Mouse (Mus musculus): ENCODE measurements around the gene Ifit2. TPM values are rescaled to one million over a fixed set of nuclear protein-coding genes. Genes with fewer than 3 reads are reported as not detected.
"Not testable (repeated sequence)": the region's sequence is repeated elsewhere in the genome, so short reads cannot be mapped to it uniquely, and the experiment has no call there.

Gene Ifit2
- total RNA-seq, 2 experiments from 2014 or later = 8.9 to 17.8 TPM

DNA sequence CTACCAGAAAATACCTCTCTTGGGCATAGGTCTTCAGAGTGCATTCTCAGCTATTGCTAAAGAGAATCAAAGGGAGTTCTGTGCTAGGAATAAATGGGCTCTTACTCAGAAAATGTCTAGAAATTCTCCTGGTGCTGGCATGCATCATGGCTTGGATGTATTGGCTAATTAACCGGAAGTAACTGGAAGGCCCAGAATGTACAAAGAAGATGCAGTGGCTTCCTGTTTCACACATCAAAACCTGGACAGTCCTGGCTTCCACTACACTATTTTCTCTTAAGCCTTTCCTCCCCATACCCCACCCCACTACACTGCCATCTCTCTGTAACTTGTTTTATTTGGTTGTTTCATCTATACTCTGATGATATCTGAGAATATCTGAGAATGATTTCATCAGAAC is 11.1 kb upstream of the Ifit2 start:
- peak; percentile 71 for ATAC-seq (replicated peaks; ENCODE audit: poor library complexity, severe bottlenecking)

- no peak for ATAC-seq (replicated peaks; ENCODE audit: poor library complexity, severe bottlenecking)
Observed at GRCm38 (mm10) chr19:34546211-34546610, 4.3 kb upstream of the Ifit2 start.

GRCm38 (mm10) chr19:34547976-34548375 is 2.5 kb upstream of the Ifit2 start:
- ATAC-seq (replicated peaks; ENCODE audit: poor library complexity, severe bottlenecking) = peak; percentile 83

- no peak for ATAC-seq (replicated peaks; ENCODE audit: poor library complexity, severe bottlenecking)
Observed at GRCm38 (mm10) chr19:34550205-34550533, 325 bp upstream of the Ifit2 start.

DNA sequence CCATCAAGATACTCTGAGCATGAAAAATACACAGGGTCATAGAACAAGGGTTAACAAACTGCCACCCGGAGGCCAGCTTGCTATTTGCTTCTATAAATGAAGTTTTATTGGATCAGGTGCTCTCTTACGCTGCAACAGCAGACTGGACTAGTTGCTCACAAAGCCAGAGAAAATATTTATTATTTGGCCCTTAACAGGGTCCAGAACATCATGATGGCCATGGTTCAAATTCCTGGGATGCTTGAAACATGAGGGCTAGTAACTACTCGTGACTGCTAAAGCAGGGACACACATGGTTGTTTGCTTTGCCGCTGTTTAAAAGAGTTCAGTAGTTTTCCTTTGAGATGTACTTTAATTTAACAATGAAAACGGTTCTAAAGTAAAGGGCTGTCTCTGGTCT is 1.5 kb downstream of the Ifit2 start:
- ATAC-seq (replicated peaks; ENCODE audit: poor library complexity, severe bottlenecking) = no peak

DNA sequence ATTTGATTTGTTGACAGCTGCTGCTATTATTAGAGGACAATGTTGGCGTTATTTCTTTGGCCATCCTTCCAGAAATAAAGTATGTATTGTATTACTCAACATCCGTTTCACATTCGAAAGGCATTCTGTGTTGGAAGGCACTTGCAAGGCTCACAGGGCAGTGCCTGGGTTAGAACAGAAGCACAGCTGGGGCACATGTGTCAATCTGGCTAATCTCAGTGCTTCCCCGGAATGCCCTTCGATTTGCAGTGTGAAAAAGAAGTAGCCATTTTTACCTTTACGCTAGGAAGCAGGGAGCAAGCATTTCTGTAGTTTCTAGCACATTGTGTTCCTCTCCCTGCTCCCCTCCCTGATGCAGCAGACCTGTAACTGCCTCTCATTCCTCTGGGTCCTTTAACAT is 2.5 kb downstream of the Ifit2 start:
- ATAC-seq (replicated peaks; ENCODE audit: poor library complexity, severe bottlenecking) = no peak

DNA sequence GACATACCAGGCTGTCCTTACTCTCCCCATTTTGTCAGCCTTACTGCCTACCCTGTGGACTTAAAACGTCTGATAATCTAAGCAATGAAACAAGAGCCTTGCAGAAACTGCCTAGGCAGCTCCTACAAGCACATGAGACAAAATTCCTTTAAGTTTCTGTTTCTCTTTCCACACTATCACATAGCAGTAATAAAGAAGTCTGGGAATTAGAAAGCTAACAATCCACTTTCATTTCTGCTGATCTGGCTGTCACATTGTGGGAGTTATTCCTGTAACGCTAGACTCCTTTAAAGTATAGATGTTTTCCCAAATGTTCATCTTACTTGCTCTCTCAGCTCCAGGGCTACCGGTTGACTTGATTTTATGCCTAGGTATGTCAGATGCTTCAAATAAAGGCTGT is 3.0 kb downstream of the Ifit2 start:
- no peak for ATAC-seq (replicated peaks; ENCODE audit: poor library complexity, severe bottlenecking)

- no peak for ATAC-seq (replicated peaks; ENCODE audit: poor library complexity, severe bottlenecking)
Observed at GRCm38 (mm10) chr19:34554061-34554460, 3.6 kb downstream of the Ifit2 start.

DNA sequence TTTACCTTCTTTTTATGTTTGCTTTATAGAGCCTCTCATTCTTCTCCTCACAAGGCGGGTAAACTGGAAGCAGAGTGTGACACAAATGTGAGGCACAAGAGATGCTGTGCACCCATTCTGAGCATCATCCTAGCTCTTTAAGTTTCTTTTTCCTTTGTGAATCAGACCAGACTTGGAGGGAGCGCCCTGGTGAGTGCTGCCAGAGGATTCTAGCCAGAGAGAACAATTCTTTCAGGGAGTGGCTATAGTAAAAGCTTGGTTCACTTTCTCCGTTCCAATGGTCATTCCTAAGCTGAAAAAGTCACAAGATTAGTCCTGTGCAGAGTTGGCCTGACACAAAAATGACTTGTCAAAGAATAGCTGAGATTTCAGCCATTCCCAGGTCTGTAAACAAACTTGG is 6.1 kb downstream of the Ifit2 start:
- ATAC-seq (replicated peaks; ENCODE audit: poor library complexity, severe bottlenecking) = no peak

GRCm38 (mm10) chr19:34562556-34562955 is 12.1 kb downstream of the Ifit2 start:
- no peak for ATAC-seq (replicated peaks; ENCODE audit: poor library complexity, severe bottlenecking)

GRCm38 (mm10) chr19:34566178-34566784 is 15.8 kb downstream of the Ifit2 start:
- no peak for ATAC-seq (replicated peaks; ENCODE audit: poor library complexity, severe bottlenecking)

- no peak for ATAC-seq (replicated peaks; ENCODE audit: poor library complexity, severe bottlenecking)
Observed at GRCm38 (mm10) chr19:34568988-34569895, 18.7 kb downstream of the Ifit2 start.

GRCm38 (mm10) chr19:34569896-34570476 is 19.5 kb downstream of the Ifit2 start:
- ATAC-seq (replicated peaks; ENCODE audit: poor library complexity, severe bottlenecking) = no peak

DNA sequence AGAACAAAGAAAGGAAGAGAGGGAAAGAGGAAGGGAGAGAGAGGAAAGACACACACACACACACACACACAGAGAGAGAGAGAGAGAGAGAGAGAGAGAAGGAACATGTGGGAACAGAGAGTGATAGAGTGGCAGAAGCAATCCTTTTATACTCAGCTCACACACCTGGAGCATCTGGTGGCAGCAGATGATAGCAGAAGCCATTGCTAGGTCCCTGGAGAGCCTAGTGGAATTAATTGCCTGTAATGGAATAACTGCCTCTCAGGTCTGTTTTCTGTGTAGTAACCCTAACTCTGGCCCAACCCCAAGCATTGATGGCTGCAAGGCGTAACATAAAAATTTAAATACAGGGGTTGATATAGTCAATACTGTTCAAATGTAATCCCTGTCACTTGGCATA is 20.6 kb downstream of the Ifit2 start:
- no peak for ATAC-seq (replicated peaks; ENCODE audit: poor library complexity, severe bottlenecking)

- ATAC-seq (replicated peaks; ENCODE audit: poor library complexity, severe bottlenecking) = no peak
Observed at GRCm38 (mm10) chr19:34573650-34574049, 23.2 kb downstream of the Ifit2 start.

- no peak for ATAC-seq (replicated peaks; ENCODE audit: poor library complexity, severe bottlenecking)
Observed at GRCm38 (mm10) chr19:34577121-34577520, 26.6 kb downstream of the Ifit2 start.

DNA sequence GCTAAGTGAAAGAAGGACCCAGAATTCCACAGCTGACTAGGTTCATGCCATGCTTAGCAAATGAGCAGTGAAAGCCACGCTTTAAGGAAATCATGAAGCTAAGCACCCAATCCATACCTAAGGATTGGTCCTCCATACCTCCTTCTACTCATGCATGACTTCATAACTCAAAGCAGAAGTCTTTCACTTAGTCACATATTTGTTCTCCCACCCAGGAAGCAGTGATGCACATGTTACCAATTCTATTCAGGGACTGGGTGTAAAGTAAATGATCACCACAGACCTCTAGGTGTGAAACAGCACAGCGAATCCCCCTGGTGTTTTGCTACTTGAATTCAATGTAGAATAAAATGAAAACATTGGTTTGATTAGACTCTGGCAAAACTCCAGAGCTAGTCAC is 32.2 kb downstream of the Ifit2 start:
- ATAC-seq (replicated peaks; ENCODE audit: poor library complexity, severe bottlenecking) = peak; percentile 12; the same call in 1 of the 2 replicates

DNA sequence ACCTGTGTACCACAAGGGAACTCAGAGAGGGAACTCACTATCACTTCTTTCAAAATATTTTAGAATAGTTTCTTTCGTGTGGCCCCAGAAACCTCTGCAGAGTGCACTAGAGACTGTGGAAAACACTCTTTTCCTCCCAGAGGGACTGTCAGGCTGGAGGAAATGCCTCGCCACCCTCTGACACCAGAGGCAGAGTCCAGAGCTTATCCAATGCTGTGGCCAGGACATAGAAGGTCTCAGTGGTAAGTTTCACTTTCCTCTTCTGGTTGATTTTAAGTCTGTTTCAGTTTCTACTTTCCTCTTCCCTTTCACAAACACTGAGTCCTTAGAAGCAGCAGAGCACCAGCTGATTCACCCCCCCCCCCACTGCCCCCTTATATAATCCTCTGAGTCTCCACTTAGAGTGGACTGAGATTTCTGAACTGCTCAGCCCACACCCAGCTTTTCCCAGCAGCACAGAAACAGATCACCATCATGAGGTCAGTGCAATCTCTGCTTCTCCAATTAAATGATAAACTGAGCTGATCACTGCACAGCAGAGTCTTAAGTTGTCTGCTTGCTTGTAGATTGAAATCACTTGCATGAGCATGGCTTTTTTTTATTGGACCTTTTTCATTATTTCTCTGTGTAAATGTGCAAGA is 32.8 kb downstream of the Ifit2 start, which contains the start of gene Ifit3:
Ifit3 (plus strand) TSS at position 406 of the 641 bp plus-strand sequence.
- ATAC-seq (replicated peaks; ENCODE audit: poor library complexity, severe bottlenecking) = peak; percentile 82

- ATAC-seq (replicated peaks; ENCODE audit: poor library complexity, severe bottlenecking) = not testable (repeated sequence)
Observed at GRCm38 (mm10) chr19:34585740-34586458, 35.4 kb downstream of the Ifit2 start.

All from granulocyte monocyte progenitor cell, adult 5-6 weeks (primary cell).